Mouse (Mus musculus) liver, embryonic 14.5 days (tissue): ENCODE measurements at regions not wholly inside any gene's neighbourhood (a gene's known extent, or its start where the extent isn't known, plus 50 kb on each side); places are given as distances from the start of the nearest gene placed in this dataset.

Source experiments
- ATAC-seq: fragments of 200-750 bp; cut with Nextera tagmentation; 2 replicates; pipeline ENCODE4 v1.8.0; 2017; ENCODE audit warnings: moderate number of reproducible peaks, mild to moderate bottlenecking, moderate library complexity; ENCODE audit not compliant: insufficient read depth
- DNase-seq, 3 experiments: peaks; one replicate each; pipeline ENCODE4 v3.0.0-alpha.2; 2012 to 2013; ENCODE audit warnings: low read depth in 3 of 3, low spot score in 3 of 3
- H3K27ac ChIP-seq: fragments of 300-500 bp; sonication (generic); 2 replicates; pipeline ENCODE4 v1.5.1; 2014; ENCODE audit warnings: moderate library complexity, mild to moderate bottlenecking, control low read depth, inconsistent platforms
- H3K27me3 ChIP-seq: fragments of 300-500 bp; sonication (generic); 2 replicates; pipeline ENCODE4 v1.6.1; 2014; ENCODE audit warnings: mild to moderate bottlenecking, low read length, moderate library complexity; ENCODE audit not compliant: control insufficient read depth, insufficient read depth
- H3K36me3 ChIP-seq: fragments of 300-500 bp; sonication (generic); replicated peaks from 2 replicates; pipeline ENCODE4 v1.6.1; 2014; ENCODE audit warnings: low read depth; ENCODE audit not compliant: control insufficient read depth, insufficient read depth
- H3K4me1 ChIP-seq, 2 experiments: fragments of 200-500 bp in 1 of 2; fragments of 300-500 bp in 1 of 2; sonication (generic) in 1 of 2; replicated peaks; 2 replicates each; pipeline ENCODE4 v1.6.1; 2012 to 2014; ENCODE audit warnings: antibody characterized with exemption in 1 of 2, inconsistent platforms in 1 of 2, low read length in 1 of 2; ENCODE audit not compliant: control insufficient read depth in 2 of 2, insufficient read depth in 2 of 2
- H3K4me2 ChIP-seq: fragments of 300-500 bp; sonication (generic); 2 replicates; pipeline ENCODE4 v1.6.1; 2014; ENCODE audit warnings: low read depth, mild to moderate bottlenecking, control low read depth, moderate library complexity
- H3K4me3 ChIP-seq, 2 experiments: fragments of 200-500 bp in 1 of 2; fragments of 300-500 bp in 1 of 2; sonication (generic) in 1 of 2; 2 replicates each; pipeline ENCODE4 v1.5.1; 2012 to 2014; ENCODE audit warnings: low read depth in 2 of 2, low read length in 2 of 2, mild to moderate bottlenecking in 2 of 2, control low read depth in 1 of 2, inconsistent platforms in 1 of 2, moderate library complexity in 1 of 2; ENCODE audit not compliant: insufficient read depth in 1 of 2
- H3K9ac ChIP-seq: fragments of 300-500 bp; sonication (generic); replicated peaks from 2 replicates; pipeline ENCODE4 v1.6.1; 2014; ENCODE audit warnings: mild to moderate bottlenecking, control low read depth, moderate library complexity
- H3K9me3 ChIP-seq: fragments of 300-500 bp; sonication (generic); 2 replicates; pipeline ENCODE4 v1.6.1; 2016; ENCODE audit warnings: low read length, mixed read lengths; ENCODE audit not compliant: control insufficient read depth
- CTCF ChIP-seq: IDR thresholded peaks from 2 replicates; pipeline ENCODE4 v1.5.1; 2016; ENCODE audit warnings: antibody characterized with exemption, low read depth, control low read depth
- EP300 ChIP-seq: IDR thresholded peaks from 2 replicates; pipeline ENCODE4 v1.6.1; 2016; ENCODE audit warnings: antibody characterized with exemption, low read depth
- WGBS: fragments of 180-500 bp; shearing (Covaris S2); extraction: QIAGEN DNeasy Blood & Tissue Kit; methylation state at CpG from one replicate; pipeline ENCODE4 v1.1.7; 2014; ENCODE audit not compliant: insufficient replicate concordance; 5-methylcytosine and 5-hydroxymethylcytosine counted together

GRCm38 (mm10) chr2:45504468-45504867 is 387.3 kb upstream of the Zeb2 start:
- Histone ChIP-seq H3K4me2 (no peak overlapping the region), H3K9ac (no peak overlapping the region), H3K36me3 (no peaks in the 10 kb centered on the region), H3K27me3 (no peaks in the 10 kb centered on the region), H3K4me3 (no peak overlapping the region), H3K9me3 (no peaks in the 10 kb centered on the region), H3K4me1 (no peaks in the 10 kb centered on the region), H3K27ac (no peak overlapping the region)
- WGBS, result 78% methylated on average over 4 of the region's 4 CpGs
- ATAC-seq (no peak), DNase-seq (no peak)
- TF ChIP-seq CTCF (no peak), EP300 (no peak)

- ATAC-seq (no peak), DNase-seq (no peak)
- 71% methylated on average over 2 of the region's 2 CpGs for WGBS
- H3K4me2 ChIP-seq, result no peak overlapping the region
- H3K4me1 ChIP-seq, result no peaks in the 10 kb centered on the region
- no peaks in the 10 kb centered on the region for H3K36me3 ChIP-seq
- H3K9ac ChIP-seq, result no peak overlapping the region
- no peak overlapping the region for H3K27ac ChIP-seq
- no peak for TF ChIP-seq EP300
- TF ChIP-seq CTCF, result no peak
- H3K4me3 ChIP-seq, result no peak overlapping the region
- H3K27me3 ChIP-seq, result no peaks in the 10 kb centered on the region
- H3K9me3 ChIP-seq, result no peaks in the 10 kb centered on the region
These were observed 376.5 kb upstream of the Zeb2 start for GRCm38 (mm10) chr2:45493656-45494055.

- no peak for ATAC-seq
- TF ChIP-seq EP300 (no peak), CTCF (no peak)
- no peaks in the 10 kb centered on the region for H3K36me3 ChIP-seq
- no peaks in the 10 kb centered on the region for H3K27me3 ChIP-seq
- H3K4me1 ChIP-seq, result no peaks in the 10 kb centered on the region
- H3K9me3 ChIP-seq, result no peaks in the 10 kb centered on the region
- H3K4me3 ChIP-seq, result no peak overlapping the region
- no peak for DNase-seq
- H3K9ac ChIP-seq, result no peak overlapping the region
- no peak overlapping the region for H3K4me2 ChIP-seq
- no peak overlapping the region for H3K27ac ChIP-seq
- 65% methylated on average over 5 of the region's 5 CpGs for WGBS
These were observed 369.3 kb upstream of the Zeb2 start for GRCm38 (mm10) chr2:45486530-45486929.

GRCm38 (mm10) chr2:45485477-45485876 is 368.3 kb upstream of the Zeb2 start:
- ATAC-seq, result no peak
- no peak for TF ChIP-seq EP300
- TF ChIP-seq CTCF, result no peak
- H3K9me3 ChIP-seq, result no peaks in the 10 kb centered on the region
- no peaks in the 10 kb centered on the region for H3K27me3 ChIP-seq
- H3K4me2 ChIP-seq, result no peak overlapping the region
- H3K4me1 ChIP-seq, result no peaks in the 10 kb centered on the region
- H3K27ac ChIP-seq, result no peak overlapping the region
- no peaks in the 10 kb centered on the region for H3K36me3 ChIP-seq
- no peak overlapping the region for H3K9ac ChIP-seq
- DNase-seq, result no peak
- no peak overlapping the region for H3K4me3 ChIP-seq
- 72% methylated on average over 10 of the region's 10 CpGs for WGBS

- 66% methylated on average over 2 of the region's 2 CpGs for WGBS
- Histone ChIP-seq H3K9ac (no peak overlapping the region), H3K27me3 (no peaks in the 10 kb centered on the region), H3K9me3 (no peaks in the 10 kb centered on the region), H3K36me3 (no peaks in the 10 kb centered on the region), H3K4me3 (no peak overlapping the region), H3K4me1 (no peaks in the 10 kb centered on the region), H3K4me2 (no peak overlapping the region), H3K27ac (no peak overlapping the region)
- ATAC-seq, result no peak
- TF ChIP-seq CTCF, result no peak
- no peak for TF ChIP-seq EP300
- DNase-seq, result no peak
These were observed 363.5 kb upstream of the Zeb2 start for GRCm38 (mm10) chr2:45480671-45481070.

GRCm38 (mm10) chr2:45475996-45476395 is 358.8 kb upstream of the Zeb2 start:
- no peak overlapping the region for H3K27ac ChIP-seq
- DNase-seq, result no peak
- TF ChIP-seq CTCF (no peak), EP300 (no peak)
- no peak overlapping the region for H3K4me3 ChIP-seq
- H3K4me2 ChIP-seq, result no peak overlapping the region
- no peaks in the 10 kb centered on the region for H3K4me1 ChIP-seq
- no peaks in the 10 kb centered on the region for H3K9me3 ChIP-seq
- H3K27me3 ChIP-seq, result no peaks in the 10 kb centered on the region
- ATAC-seq, result no peak
- H3K36me3 ChIP-seq, result no peaks in the 10 kb centered on the region
- no peak overlapping the region for H3K9ac ChIP-seq
